Mouse (Mus musculus) v-Abl transformed pro-B cells (cell line): Measurements from ENCODE around the gene Mon1a.

Source experiments
- in situ Hi-C, 2 experiments: fragments of 400-800 bp; cut with MboI; formaldehyde crosslinking; loops; one replicate each; pipeline ENCODE4 v1.15.1; 2025; ENCODE audit not compliant: unreplicated experiment in 2 of 2

Gene Mon1a

DNA sequence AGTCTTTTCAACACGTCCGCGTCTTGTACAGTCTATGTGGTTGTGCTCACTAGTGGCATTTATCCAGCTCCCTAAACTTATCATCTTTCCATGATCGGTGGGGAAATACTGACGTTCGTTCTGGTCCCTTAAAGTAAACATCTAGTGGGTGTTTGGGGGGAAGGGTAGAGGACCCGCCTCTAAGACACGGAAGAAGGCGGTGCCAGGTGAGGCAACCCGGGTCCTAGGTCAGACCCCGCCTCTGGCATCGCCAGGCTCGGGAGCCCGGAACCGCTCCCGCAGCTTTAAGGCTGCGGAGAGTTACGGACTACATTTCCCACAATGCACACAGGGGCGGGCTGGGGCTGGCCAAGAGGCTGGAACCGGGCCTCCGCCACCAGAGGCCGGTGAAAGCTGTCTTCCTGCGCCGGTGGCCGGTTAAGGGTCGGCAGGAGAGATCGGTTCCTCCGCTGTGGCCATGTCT, at the start of gene Mon1a:
TSS of gene Mon1a (plus strand) at position 348 of the 463 bp plus-strand sequence.
- in situ Hi-C loops = no loop called here

DNA sequence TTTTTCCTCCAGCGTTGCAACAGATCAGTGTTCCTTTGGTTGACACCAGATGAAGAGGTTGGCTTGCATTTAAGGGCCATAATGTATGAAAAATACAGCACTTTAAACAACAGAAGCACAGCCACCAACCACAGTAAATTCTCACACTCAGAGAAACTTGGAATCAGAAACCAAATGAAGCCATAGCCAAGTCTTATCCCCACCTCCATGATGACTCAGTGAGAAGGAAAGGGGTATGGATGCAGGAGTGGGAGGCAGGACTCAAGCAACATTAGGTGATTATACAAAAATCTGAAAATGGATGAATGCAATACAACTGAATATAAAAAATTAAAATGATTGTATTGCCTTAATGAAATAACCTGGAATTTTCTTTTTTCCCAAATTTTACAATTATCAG, 49.1 kb upstream of the Mon1a start:
- in situ Hi-C loops = no loop called here

DNA sequence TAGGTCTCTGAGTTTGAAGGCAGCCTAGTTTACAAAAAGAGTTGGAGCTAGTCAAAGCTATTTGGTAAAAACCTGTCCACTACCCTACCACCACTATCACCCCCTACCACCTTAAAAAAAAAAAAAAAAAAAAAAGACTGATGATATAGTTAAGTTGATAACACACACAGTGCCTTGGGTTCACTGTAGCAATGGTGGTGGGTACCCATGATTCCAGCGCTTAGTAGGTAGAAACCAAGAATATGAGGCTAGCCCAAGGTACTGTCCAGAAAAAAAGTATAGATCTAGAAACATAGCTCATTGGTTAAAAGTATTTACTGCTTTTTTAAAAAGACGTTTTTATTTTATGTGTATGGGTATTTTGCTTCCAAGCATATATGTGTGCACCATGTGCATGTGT, 45.2 kb upstream of the Mon1a start:
- in situ Hi-C loops = no loop called here

DNA sequence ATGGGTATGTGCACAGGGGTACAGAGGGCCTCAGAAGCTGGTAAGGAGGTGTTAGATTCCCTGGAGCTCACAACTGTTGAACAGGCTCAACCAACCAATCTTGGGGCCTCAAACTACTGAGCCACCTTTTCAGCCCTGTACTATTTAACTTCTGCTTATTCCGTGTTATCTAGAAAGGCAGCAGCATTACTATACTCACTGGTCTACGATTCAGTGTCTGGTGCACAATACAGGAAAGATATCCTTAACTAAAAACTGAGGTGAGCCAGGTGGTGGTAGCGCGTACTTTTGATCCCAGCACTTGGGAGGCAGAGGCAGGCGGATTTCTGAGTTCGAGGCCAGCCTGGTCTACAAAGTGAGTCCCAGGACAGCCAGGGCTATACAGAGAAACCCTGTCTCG, 39.0 kb upstream of the Mon1a start:
- in situ Hi-C loops = no loop called here

DNA sequence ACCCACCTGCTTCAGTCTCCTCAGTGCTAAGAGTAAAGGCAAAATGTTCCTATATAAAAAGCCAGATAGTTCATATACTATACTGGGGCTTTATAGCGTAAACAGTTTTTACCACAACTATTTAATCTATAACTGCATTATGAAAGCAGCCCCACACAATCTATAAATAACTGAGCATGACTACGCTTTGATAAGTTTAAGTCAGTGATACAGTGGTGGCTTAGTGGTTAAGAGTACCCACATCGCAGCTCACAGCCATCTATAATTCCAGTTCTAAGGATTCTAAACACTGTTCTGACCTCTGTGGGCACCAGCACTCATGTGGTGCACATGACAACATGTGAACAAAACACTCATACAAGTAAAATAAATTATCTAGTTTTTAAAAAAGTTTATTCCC, 29.6 kb upstream of the Mon1a start:
- in situ Hi-C loops = no loop called here

DNA sequence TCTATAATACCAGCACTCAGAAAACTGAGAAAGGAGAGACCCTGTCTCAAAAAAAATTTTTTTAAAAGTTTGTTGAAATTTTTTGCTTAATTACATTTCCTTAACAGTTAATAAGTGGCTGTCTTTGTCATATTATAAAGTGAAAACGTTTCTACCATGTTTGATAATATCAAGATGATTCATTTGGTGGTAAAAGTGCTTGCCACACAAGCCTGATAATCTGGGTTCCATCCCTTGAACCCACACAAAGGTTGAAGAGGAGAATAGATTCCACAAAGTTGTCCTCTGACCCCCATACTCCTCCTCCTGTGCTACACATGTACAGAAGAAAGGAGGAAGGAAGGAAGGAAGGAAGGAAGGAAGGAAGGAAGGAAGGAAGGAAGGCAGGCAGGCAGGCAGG, 23.5 kb upstream of the Mon1a start:
- in situ Hi-C loops = no loop called here

DNA sequence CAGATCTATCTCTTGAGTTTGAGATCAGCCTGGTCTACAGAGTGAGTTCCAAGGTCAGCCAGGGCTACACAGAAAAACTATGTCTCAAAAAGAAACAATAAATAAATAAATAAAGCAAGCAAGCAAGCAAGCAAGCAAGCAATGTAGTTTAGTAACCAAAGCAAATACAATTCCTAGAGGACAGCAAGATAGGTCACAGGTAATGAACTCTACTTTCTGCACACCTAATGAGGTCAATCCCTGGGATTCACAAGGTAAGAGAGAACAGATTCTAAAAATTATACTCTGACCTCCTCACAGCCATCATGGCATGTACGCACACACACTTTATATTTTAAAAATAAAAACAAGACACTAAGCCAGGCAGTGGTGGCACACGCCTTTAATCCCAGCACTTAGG, 21.9 kb upstream of the Mon1a start:
- in situ Hi-C loops = no loop called here

DNA sequence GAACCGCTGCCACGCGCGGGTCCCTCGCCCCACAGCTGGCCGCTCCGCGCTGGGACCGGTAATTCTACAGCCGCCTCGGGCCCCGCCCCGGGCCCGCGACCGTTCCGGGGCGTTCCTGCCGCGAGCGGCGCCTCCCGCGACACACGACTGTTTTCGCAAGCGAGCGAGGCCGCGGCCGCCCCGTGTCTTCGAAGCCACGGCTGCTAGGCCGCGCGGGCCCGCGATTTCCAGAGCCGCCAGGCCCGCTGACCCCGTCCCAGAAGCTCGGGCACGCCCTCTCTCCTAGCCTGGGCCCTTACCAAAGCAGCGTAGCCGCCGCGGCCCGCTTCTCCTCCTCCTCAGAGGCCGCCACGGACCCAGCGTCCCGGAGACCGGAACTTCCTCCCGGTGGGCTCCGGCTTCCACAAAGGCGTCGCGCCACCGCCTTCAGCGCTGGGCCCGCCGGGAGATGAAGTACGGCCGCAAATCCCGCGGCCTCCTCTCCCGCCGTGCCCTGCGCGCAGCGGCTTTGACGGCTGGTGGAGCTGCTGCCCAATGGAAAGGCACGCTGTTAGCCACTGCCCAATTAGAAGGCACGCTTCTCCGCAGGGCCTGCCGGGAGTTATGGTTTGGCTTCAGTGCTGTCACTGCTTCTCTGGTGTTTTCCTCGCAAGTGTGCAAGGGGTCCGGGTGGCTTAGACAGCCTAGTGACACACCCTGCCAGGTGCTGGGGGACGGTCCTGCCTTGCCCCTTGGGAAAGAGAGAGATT, 15.4 kb upstream of the Mon1a start:
- in situ Hi-C loops = no loop called here

DNA sequence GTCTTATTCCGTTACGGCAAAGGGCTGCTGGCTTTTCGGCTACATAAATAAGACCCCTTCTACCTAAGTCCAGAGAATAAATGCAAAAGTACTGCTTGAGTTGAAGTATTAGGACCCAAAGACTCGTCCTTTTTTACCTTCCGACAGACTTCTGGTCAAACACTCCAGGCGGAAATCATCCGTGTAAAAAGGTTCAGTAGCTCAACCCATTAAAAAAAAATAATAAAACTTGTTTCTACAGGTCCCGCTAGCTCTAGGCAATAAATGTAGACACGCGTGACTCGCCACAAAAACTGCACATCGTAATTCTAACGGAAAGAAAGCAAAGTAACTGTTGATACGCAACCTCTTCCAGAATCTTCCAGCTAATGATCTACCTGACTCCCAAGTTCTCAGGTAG, 14.8 kb upstream of the Mon1a start, which contains the start of gene Rbm6:
TSS of gene Rbm6 (minus strand) at position 101 of the 400 bp plus-strand sequence.
- in situ Hi-C loops = no loop called here

DNA sequence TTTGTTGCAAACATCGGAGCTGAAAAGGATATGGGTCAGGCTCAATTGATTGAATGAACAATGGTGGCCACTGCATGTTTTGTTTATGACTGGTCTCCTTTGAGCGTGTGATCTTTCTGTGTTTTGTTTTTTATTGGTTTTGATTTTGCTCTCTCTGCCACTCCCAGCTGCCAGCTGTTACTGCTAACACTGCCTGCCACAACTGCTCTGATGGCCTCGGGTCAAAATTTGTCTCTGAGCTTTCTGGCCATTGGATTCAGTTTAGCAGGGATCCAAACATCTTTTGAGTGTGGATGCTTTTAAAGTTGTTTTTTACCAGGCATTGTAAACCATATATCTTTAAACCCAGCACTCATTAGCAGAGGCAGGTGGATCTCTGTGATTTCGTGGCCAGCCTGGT, 7.5 kb upstream of the Mon1a start:
- in situ Hi-C loops = no loop called here

DNA sequence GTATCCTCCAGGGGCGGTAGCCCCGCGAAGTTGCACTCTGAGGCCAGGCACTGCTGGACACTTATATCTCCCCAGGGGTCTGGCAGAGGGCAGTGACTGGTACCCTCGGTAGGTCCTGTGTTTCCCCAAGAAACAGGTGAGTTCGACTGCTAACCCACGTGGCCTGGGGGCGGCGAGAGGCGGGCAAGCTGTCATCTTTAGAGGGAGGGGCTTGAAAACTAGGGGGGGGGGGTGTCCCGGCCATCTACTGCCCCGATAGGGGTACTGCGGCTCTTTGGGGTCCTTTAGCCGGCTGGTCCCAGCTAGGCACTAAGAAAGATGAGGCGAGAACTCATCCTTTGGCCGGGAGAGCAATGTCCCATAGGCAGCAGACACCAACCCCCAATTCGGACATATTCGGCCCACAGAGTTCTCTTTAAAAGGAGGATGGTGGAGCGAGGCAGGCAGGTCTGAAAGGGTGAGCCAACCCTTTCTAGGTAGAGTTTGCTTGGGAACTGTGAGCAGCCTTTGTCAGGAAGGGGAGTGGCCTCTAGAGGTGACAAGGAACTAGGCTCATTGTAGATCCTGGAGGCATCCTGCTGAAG, 408 bp downstream of the Mon1a start:
- in situ Hi-C loops = no loop called here

DNA sequence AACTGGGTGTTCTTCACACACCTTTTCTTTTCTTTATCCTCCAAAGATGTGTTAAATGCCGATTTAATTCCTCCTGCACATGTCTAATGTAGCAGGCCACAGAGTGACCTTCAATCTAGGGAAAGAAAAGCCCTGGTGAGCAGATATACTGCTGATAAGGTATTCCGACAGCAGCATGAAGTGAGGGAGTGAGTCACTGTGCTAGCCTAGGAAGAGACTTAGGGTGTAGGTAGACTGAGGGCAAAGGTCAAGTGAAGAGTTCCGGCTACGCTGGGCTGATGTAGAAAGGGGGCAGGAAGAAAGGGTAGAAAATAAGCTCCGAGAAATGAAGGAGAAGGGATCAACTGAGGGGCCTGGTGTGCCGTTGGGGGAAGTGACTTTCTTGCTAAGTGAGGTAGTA, 2.3 kb downstream of the Mon1a start:
- in situ Hi-C loops = loop anchor here in 1 of 2 experiments (10.0 kb wide), 1 partner anchor 315 kb away; no protein-coding TSS in a partner anchor

DNA sequence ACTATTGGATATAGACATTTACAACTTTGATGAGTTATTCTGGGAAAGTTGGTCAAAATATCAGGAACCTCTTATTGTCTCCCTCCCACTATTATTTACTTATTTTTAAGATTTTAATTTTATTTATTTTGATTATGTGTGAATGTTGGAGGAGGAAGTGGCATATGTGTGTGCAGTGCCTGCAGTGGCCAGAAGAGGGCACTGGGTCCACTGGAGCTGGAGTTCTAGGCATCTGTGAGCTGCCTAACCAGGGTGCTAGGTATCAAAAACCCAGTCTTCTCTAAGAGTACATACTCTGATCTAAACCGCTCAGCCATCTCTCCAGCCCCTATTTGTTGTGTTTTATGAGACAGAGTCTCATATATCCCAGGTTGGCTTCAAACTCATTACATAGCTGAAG, 3.1 kb downstream of the Mon1a start:
- in situ Hi-C loops = loop anchor here in 1 of 2 experiments (10.0 kb wide), 1 partner anchor 314 kb away; no protein-coding TSS in a partner anchor

DNA sequence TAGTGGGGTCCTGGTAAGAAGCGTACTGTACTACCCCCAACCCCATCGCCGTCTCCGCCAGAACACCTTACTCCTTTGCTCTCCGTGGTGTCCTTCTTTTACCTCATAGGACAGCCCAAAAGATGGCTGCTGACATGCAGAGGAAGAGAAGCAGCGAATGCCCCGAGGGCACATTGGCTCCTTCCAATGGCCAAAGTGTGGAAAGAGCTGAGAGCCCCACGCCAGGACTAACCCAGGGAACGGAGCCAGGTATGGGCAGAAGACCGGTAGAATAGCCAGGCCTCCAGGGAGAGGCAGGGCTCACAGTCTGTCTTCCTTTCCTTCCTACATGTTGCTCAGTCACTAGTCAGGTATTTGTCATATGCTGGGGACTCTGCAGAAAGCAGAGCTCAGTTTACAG, 10.6 kb downstream of the Mon1a start:
- in situ Hi-C loops = loop anchor here in 1 of 2 experiments (10.0 kb wide), 1 partner anchor 306 kb away; no protein-coding TSS in a partner anchor

DNA sequence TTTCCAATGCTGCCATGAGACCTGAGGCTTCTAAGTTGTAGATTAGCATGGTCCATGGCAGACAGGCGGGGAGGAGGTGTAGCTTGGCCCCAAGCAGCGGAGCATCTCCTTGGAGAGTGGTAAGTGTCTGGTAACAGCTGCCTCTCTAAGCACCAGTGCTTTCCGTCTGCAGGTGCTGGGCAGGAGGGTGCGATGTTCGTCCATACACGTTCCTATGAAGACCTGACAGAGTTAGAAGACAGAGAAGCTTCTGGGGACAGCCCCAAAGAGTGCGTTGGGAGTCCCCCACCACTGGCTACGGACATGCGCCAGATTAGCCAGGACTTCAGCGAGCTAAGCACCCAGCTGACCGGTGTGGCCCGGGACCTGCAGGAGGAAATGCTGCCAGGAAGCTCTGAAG, 11.9 kb downstream of the Mon1a start:
- in situ Hi-C loops = loop anchor here (5.0 to 10.0 kb wide), 2 partner anchors 167 to 305 kb away; no protein-coding TSS in a partner anchor

DNA sequence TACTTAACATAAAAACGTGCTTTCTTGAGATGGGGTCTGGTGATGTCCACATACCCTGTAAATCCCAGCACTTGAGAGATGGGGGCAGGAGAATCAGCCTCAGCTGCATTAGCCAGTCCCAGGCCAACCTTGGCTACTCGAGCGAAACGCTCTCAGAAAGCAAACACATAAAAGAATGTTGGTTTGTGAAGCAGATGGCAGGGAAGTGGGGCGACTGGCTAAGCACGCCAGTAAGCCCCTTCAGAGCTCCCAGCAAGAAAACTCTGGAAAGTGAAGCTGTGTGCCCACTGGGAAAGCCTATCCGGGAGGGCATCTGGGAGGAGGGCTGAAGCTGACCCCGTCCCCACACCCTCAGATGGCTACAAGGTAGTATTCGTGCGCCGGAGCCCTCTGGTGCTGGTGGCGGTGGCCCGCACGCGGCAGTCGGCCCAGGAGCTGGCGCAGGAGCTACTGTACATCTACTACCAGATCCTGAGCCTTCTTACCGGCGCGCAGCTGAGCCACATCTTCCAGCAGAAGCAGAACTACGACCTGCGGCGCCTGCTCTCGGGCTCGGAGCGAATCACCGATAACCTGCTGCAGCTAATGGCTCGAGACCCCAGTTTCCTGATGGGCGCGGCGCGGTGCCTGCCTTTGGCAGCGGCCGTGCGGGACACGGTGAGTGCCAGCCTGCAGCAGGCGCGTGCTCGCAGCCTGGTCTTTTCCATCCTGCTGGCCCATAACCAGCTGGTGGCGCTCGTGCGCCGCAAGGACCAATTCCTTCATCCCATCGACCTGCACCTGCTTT, 13.1 kb downstream of the Mon1a start:
- in situ Hi-C loops = loop anchor here (5.0 kb wide), 1 partner anchor 166 kb away; no protein-coding TSS in a partner anchor

DNA sequence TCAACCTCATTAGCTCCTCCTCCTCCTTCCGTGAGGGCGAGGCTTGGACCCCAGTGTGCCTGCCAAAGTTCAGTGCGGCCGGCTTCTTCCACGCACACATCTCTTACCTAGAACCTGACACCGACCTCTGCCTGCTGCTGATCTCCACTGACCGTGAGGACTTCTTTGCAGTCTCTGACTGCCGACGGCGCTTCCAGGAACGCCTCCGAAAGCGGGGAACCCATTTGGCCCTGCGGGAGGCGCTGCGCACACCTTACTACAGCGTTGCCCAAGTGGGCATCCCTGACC, 13.6 kb downstream of the Mon1a start:
- in situ Hi-C loops = loop anchor here (5.0 kb wide), 1 partner anchor 166 kb away; no protein-coding TSS in a partner anchor

DNA sequence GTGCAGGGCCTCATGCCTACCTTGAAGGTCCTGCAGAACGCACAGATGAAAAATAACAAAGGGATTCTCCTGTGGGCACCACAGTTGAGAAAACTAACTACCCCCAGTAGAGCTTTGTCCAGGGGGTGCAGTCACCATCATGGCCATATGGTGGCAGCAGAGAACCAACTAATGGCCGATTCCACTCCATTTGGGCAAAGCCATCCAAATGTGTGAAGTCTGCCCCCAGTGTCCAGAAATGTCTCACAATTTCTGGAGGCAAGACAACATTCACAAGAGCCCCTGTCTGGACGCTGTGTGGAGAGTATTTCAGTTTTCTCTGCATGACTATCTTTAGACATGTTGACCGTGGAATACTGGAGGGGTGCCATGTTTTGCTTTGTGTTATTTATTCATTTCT, 16.8 kb downstream of the Mon1a start:
- in situ Hi-C loops = loop anchor here (5.0 kb wide), 1 partner anchor 163 kb away; no protein-coding TSS in a partner anchor

DNA sequence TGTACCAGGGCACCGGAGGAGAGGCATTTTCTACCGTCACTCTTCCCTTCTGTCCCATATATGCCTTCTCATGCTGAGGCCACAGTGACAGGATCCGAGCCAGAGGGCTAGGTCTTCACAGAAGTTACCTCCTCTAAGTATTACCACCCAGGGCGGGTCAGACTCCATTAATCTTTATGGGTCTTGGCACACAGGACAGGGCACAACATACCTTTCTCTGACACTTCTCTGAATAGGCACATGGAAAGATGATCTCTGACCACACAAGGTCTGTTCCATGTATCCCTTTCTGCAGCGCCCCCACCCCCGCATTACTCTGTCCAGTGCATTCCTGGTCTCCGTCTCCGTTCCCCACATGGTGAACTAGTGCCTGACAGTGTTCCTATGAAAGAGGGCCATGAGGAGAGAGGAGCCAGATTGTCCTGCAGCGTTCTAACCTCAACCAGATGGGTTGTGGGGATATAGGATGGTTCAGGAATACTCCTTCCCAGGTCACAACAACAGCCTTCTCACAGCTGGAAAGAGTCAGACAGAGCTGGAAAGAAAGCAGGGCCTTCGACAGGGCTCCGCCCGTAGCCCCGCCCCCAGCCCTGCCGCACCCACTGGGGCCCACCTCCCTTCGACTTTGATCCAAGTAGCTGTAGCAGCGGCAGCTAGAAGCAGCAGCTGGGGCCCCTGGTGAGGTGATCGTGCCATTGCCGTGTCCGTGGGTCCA, 18.5 kb downstream of the Mon1a start, which contains the start of gene Mst1r:
TSS of gene Mst1r (plus strand) at position 622 of the 715 bp plus-strand sequence.
- in situ Hi-C loops = no loop called here

DNA sequence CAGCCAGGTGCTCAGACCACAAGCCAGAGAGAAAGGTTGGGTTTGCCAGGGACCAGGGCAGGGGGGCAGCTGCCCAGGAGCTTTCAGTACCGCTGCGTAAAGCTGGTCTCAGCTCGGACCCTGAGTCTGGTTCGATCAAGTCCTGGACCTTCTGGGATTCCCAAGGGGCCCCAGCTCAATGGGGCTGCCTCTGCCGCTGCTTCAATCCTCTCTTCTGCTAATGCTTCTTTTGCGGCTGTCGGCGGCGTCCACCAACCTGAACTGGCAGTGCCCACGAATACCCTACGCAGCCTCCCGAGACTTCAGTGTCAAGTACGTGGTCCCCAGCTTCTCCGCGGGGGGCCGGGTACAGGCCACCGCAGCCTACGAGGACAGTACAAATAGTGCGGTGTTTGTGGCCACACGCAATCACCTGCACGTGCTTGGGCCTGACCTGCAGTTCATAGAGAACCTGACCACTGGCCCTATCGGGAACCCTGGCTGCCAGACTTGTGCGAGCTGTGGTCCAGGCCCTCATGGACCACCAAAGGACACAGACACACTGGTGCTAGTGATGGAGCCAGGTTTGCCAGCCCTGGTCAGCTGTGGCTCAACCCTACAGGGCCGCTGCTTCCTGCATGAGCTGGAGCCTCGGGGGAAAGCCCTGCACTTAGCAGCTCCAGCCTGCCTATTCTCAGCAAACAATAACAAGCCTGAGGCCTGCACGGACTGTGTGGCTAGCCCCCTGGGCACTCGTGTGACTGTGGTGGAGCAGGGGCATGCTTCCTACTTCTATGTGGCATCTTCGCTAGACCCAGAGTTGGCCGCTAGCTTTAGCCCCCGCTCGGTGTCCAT, 19.2 kb downstream of the Mon1a start:
- in situ Hi-C loops = no loop called here
